Mouse (Mus musculus): ENCODE data around the gene Klri2.
"Not testable (repeated sequence)": the region's sequence is repeated elsewhere in the genome, so short reads cannot be mapped to it uniquely, and the experiment has no call there.

DNA sequence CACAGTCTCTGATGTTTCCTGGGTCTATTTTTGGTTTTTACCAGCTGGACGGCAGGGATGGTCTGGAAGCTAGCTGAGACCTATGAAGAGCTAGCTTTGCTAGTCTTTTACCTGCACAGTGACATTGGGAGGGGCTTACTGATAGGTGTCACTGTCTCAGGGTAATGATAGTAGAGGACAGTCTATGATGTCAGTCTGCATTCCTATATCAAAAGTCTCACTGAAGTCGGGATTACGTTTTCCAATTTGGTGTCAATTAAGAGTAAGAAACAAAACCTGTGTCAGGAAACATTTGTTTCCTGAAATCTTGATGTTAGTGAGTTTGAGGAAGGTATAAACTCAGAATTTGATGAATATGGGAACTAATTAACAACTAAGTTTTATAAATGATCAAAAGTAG, 43.9 kb upstream of the Klri2 start, which contains the start of gene Gm156:
- TF ChIP-seq MYOG (IDR thresholded peaks at IDR 0.05; ENCODE audit: control insufficient read depth, extremely low read depth, insufficient read length); CTCF (IDR thresholded peaks at IDR 0.05; ENCODE audit: control insufficient read depth, insufficient read depth, insufficient read length); USF1 (IDR thresholded peaks at IDR 0.05; ENCODE audit: low read depth); MYOD1 (IDR thresholded peaks at IDR 0.05; ENCODE audit: control insufficient read depth, insufficient read length, low read depth): not testable (repeated sequence)
